Mouse (Mus musculus) cerebellum, adult 11 months (tissue): Measurements from ENCODE around the gene Tmprss9.
A peak's percentile ranks its signal among the peaks of the same experiment; 100 is the strongest.
"Not testable (repeated sequence)": the region's sequence is repeated elsewhere in the genome, so short reads cannot be mapped to it uniquely, and the experiment has no call there.

Experiments
- DNase-seq: peaks from one replicate; pipeline ENCODE4 v3.0.0; 2022

Tmprss9 gene

DNA sequence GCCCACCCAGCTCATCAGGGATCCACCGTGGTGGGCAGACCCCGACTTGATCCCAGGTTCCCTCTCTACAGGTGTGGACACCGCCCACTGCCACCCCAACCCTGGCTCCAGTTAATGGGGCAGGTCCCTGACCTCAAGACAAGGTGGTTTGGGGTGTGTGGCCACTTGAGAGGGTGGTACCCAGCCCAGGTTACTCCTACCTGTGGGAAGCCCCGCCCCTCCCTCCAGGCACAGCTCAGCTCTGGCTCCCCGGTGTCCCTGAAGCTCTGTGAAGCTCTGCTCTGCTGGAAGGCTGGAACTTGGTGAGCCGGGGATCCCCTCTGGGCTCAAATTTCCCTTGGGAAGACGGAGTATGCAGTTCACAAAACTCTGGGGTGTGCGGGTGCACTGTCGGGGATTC, at the start of gene Tmprss9:
Gene Tmprss9 (plus strand): TSS at position 268 of the 400 bp plus-strand sequence.
- no peak for DNase-seq

GRCm38 (mm10) chr10:80821991-80822390, 49.7 kb upstream of the Tmprss9 start:
- no peak for DNase-seq

- no peak for DNase-seq
Measured at GRCm38 (mm10) chr10:80822528-80822927, 49.1 kb upstream of the Tmprss9 start.

- no peak for DNase-seq
Measured at GRCm38 (mm10) chr10:80823316-80823715, 48.3 kb upstream of the Tmprss9 start.

DNA sequence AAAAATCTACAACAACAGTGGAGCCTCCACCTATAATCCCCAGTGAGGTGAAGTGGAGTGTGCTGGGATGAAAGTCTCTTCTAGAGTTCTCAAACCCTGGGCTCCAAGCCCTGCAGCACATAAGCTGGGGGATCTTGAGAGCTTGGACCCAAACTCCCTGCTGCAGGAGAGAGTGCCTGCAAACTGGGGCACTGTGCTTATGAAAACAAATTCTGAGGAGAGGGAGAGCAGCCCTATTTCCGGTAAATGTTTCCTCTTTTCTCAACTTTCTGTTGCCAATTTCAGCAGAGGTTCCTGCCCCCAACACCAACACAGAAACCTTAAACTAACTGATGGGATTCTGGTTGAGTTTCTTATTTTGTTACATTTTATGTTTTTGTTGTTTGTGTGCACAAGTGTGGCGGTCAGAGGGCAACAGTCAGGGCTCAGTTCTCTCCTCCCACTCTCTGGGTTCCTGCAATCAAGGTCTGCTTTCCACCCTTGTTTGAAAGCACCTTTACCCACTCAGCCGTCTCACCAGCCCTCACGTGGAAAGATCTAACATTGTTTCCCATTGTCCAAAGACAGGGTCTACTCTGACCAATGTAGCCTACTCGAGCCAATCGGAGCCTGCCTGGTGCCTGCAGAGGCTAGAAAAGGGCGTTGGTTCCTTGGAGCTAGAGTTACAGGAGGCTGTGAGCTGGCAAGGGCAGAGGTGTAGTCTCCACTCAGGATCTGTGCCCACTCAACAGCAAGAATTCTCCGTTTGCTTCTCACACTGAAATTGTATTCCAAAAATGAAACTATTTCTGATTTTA, 47.6 kb upstream of the Tmprss9 start:
- DNase-seq, result no peak

DNA sequence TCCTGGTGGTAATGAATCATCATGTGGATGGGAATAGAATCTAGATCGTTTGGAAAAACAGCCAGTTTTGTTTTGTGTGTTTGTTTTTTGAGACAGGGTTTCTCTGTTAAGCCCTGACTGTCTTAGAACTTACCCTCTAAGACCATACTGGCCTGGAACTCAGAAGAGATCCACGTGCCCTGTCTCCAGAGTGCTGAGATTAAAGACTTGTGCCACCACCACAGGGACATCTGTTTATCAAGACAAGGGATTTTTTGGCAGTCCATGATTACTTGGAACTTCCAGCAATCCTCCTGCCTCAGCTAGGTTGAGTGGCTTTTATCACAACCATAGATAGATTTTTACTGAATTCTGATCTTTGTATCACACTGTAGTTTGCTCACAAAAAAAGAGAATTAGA, 46.8 kb upstream of the Tmprss9 start:
- DNase-seq, result no peak

GRCm38 (mm10) chr10:80826151-80827062, 45.2 kb upstream of the Tmprss9 start, which contains the start of gene Oaz1:
Gene Oaz1 (plus strand): TSS chr10:80826656.
- peak; percentile 99 for DNase-seq

DNA sequence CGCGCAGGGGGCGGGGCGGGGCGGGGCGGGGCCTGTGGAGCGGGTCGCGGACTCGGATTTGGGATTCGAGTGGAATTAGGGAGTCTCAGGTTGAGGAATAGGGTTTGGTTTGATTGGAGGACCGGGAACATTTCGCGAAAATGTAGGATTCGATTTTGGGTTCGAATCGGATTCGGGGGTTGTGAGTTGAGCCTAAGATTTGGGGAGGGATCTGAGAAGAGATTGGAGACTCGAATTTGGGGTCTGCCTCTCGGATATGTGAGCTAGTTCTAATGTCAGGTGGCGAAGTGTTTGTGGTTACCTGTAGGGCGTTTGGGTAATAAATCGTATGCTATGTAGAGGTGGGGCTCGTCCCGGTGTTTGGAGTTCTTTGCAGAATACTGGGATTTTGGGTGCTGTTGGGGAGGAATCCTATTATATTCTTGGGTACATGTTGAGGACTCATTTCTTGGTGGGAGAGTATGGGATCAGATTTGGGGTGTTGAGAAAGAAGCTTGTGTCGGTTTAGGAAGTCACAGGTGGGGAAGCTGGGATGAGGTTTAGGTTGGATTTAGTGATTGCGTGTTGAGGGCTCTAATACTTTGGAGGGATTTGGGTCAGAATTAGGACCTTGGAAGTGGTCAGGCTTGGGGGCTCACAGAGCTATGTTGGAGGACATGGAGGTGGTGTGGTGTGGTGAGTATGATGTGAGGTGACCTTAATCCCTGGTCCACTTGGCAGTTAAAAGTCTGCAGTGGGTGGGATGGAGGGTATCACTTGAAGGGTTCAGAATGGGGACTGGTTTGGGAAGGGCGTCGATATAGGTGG, 44.4 kb upstream of the Tmprss9 start:
- no peak for DNase-seq

DNA sequence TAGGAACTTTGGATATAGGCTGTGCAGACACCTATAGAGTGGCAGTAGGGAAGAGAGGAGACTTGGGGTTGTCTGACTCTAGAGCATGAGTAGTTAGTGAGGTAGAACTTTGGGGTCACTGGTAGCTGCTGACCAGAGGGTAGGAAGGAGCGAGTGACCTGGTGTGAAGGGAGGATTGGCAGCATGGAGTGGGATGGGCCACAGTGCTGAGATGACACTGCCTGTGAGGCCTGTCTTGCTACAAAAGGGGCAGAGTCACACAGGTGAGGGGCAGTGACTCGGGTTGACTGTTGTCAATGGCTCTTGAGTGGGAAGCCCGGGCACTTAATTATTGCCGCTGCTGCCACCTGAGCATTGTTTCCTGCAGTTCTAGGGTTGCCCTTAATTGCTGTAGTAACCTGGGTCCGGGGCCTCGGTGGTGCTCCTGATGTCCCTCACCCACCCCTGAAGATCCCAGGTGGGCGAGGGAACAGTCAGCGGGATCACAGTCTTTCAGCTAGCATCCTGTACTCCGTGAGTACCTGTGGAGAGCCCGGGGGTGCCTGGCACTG, 43.7 kb upstream of the Tmprss9 start:
- DNase-seq, result no peak

GRCm38 (mm10) chr10:80828587-80828986, 43.1 kb upstream of the Tmprss9 start:
- not testable (repeated sequence) for DNase-seq

GRCm38 (mm10) chr10:80829359-80830278, 42.0 kb upstream of the Tmprss9 start:
- DNase-seq, result no peak

DNA sequence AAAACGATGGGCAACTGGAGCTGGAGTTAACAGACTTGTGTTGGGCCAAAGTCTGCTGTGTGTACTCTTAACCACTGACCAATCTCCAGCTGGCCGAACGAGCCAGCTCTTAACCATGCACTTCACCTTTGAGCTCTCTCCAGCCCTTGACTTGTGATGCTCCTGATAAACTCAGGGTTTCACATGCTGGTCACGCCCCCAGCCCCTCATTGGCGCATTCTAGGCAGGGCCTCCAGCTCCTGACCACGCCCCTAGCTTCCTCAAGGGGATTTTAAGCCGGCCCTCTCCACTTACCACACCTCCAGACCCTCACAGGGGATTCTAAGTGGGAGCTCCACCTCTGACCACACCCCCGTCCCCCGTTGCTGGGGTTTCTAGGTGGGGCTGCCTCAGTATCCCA, 40.5 kb upstream of the Tmprss9 start:
- no peak for DNase-seq

DNA sequence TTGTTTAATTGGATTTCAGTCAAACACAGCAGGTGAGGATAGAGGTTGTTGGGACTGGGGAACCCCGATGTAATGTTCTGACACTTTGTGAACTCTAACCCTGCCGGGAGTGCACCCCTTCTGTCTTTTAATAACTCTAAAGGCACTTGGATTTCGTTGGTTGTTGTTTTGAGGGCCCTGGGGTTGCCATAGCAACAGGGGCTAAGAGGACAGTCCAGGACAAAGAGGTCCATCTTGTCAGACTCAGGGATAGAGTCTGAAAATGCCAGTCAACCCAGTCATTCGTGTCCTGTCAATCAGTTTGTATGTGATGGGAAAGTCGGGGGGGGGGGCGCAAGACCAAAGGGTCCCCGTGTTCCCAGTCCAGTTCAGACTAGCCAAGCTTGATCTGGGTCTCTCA, 38.8 kb upstream of the Tmprss9 start:
- DNase-seq, result no peak

GRCm38 (mm10) chr10:80835617-80836016, 36.0 kb upstream of the Tmprss9 start:
- no peak for DNase-seq

- no peak for DNase-seq
Measured at GRCm38 (mm10) chr10:80836949-80837379, 34.7 kb upstream of the Tmprss9 start.

DNA sequence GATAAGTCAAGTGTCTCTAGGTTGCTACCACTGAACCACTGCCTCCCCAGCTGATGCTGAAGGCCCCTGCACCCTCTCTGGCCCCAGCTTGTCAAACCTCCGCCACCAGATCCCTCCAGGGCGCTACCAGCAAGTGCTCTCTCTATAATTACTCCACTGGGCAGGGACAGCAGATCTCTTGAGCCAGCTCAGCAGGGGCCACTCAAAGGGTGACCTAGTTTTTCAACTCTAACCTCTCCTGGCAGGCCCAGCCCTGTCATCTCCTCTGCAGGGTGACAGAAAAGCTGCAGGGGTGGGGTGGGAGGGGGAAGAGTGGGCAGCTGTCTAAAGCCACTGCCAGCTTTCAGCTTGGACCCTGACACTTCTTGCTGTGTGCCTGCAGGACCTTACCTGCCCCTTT, 33.8 kb upstream of the Tmprss9 start:
- DNase-seq, result peak; percentile 68

GRCm38 (mm10) chr10:80838346-80838912, 33.2 kb upstream of the Tmprss9 start:
- no peak for DNase-seq

DNA sequence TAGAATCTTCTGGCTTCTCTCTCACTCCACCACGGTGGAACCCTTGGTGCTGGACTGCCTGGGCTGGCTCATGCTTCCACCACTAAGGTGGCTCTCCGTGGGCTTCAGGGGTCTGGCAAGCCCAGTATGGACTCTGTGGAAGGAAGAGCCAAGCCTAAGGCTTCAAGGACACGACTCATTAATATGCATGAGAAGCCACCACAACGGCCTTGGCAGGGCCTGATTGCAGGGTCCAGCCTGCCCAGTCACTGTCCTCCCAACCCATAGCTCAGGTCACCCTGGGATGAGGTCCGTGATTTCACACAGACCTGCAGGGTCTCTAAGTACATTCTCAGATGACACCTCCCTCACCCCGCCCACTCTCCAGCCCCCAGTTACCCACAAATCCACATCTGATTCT, 31.8 kb upstream of the Tmprss9 start:
- no peak for DNase-seq

- peak; percentile 26 for DNase-seq
Measured at GRCm38 (mm10) chr10:80841685-80842084, 30.0 kb upstream of the Tmprss9 start.

DNA sequence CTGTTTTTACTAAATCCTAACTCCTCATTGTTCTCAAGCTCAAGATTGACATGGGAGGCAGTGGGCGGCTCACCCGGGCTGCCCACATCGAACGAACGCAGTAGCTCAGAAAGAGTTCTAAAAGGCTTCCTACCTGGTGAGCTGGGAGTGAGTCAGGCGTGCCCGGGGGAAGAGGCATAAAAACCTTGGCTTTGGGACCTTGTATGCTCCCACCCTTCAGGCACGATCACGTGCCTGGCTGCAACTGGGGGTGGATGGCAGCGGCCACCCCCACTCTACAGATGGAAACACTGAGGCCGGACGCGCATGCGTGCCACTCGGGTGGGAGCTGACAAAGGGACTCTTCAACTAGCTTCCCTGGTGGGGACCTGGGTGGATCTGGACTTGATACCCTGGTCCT, 29.3 kb upstream of the Tmprss9 start:
- peak; percentile 34 for DNase-seq
